Mouse (Mus musculus): ENCODE measurements at regions not wholly inside any gene's neighbourhood (a gene's known extent, or its start where the extent isn't known, plus 50 kb on each side); places are given as distances from the start of the nearest gene placed in this dataset.

DNA sequence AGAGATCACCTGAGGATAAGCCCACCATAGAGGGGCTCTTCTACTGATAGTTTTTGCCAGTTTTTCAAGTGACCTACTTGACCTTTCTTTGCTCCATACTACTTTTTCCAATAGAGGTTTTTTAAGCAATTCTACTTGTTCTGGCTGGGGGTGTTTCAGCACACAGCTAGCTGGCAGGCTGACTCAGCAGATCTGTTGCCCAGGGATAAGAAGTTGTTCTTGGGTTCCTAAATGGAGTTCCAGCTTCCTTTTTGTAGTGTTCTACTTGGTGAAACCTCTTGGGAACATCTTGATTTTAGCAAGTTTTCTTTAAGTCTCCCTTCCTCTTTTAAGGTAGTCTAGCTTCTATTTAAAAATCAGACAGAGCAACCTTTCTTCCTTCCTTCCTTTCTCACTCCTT, 61.0 kb downstream of the 4930474N05Rik start:
- no peak for DNase-seq
- Histone ChIP-seq H3K4me1 (ENCODE audit: control insufficient read depth, insufficient read depth, low read length) (no peaks in the 10 kb centered on the region), H3K4me3 (replicated peaks; ENCODE audit: extremely low read depth, low read depth, low read length) (no peak overlapping the region)

DNA sequence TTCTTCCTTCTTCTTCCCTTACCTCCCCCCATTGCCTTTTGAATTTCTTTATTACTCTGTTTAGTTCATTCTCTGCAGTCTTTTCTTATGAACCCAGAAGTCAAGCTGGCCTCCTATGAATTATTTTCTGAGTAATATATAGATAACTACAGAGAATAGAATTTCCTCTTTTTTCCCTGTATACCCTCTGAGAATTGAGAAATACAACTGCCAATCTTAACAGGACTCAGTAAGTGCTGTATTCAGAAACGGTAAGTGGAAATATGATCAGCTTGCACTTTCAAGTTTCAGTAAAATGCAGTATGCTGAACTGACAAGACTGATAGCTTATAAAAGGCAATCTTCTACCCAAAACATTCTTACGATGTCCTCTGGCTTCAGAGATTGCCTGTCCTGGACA, 61.5 kb downstream of the 4930474N05Rik start:
- Histone ChIP-seq H3K4me3 (replicated peaks; ENCODE audit: extremely low read depth, low read depth, low read length) (no peak overlapping the region), H3K4me1 (ENCODE audit: control insufficient read depth, insufficient read depth, low read length) (no peaks in the 10 kb centered on the region)
- TF ChIP-seq POLR2A (IDR thresholded peaks at IDR 0.05; ENCODE audit: borderline replicate concordance, extremely low read depth, low read depth, low read length) (no peak), CTCF (IDR thresholded peaks at IDR 0.05; ENCODE audit: insufficient read depth, low read length) (no peak)
- DNase-seq = no peak
- 61% methylated on average over 2 of the region's 2 CpGs for WGBS

More for the DNA sequence above, 61.0 kb downstream of the 4930474N05Rik start:
- TF ChIP-seq POLR2A (IDR thresholded peaks at IDR 0.05; ENCODE audit: borderline replicate concordance, extremely low read depth, low read depth, low read length) = no peak
- no peak for TF ChIP-seq CTCF (IDR thresholded peaks at IDR 0.05; ENCODE audit: insufficient read depth, low read length)

DNA sequence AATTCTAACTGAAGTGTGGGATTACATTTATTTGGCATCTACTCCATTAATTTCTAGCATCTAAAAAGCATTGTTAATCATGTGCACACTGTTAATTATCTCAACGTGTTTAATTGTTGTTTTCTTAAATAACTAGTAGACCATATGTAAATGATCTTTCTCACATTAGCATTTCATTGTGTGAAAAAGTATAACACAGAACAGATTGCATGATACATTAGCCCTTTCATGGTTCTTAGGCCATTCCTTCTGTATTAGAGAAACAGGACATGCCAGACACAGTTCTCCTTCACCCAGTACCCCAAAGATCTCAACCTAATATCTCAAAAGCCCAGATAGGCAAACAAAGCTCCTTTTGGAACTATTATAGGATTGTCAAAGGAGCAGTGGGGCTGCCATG, 89.0 kb downstream of the 4930474N05Rik start:
- no peaks in the 10 kb centered on the region for H3K4me1 ChIP-seq (ENCODE audit: control insufficient read depth, insufficient read depth, low read length)
- no peak for DNase-seq
- TF ChIP-seq CTCF (IDR thresholded peaks at IDR 0.05; ENCODE audit: insufficient read depth, low read length) (no peak), POLR2A (IDR thresholded peaks at IDR 0.05; ENCODE audit: borderline replicate concordance, extremely low read depth, low read depth, low read length) (no peak)
- no peak overlapping the region for H3K4me3 ChIP-seq (replicated peaks; ENCODE audit: extremely low read depth, low read depth, low read length)
- WGBS = 49% methylated on average over 1 of the region's 1 CpGs

DNA sequence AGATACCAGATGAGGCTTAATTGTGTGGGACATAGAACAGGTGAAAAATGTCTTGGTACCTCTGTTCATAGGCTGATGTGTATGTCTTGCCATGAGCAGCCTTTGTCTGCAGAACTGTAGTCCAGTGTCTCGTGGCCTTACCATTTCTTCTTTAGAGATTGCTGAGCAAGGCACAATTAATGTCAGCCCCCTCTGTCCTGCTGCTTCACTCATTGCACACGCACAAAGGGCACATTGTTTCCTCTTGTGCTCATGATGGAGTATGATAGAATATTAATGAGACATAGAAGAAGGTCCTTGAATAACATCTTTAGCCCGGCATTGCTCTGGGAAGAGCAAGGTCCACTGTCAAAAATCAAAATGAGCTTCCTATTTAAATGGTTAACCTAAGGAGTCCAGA, 101.8 kb downstream of the 4930474N05Rik start:
- 63% methylated on average over 3 of the region's 3 CpGs for WGBS
- no peak overlapping the region for H3K4me3 ChIP-seq (replicated peaks; ENCODE audit: extremely low read depth, low read depth, low read length)
- TF ChIP-seq POLR2A (IDR thresholded peaks at IDR 0.05; ENCODE audit: borderline replicate concordance, extremely low read depth, low read depth, low read length) (no peak), CTCF (IDR thresholded peaks at IDR 0.05; ENCODE audit: insufficient read depth, low read length) (no peak)
- no peaks in the 10 kb centered on the region for H3K4me1 ChIP-seq (ENCODE audit: control insufficient read depth, insufficient read depth, low read length)
- no peak for DNase-seq

DNA sequence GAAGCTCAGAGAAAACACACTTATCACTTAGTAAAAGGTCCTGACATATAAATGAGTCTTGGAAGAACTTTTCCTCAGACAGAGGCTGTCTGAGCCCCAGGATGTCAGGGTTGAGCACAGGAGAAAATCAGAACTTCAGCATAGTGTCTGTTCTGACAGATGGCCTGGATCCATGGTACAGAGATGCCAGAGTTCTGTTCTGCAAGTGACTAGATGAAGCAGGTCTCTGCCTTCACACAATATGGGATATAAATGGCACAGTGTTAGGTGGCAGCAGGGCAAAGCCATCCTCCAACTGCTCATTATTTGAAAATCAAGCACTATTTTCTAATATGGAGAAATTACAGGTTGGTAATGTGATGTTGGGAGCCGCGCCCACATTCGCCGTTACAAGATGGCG, 103.7 kb downstream of the 4930474N05Rik start:
- 97% methylated on average over 5 of the region's 5 CpGs for WGBS
- TF ChIP-seq CTCF (IDR thresholded peaks at IDR 0.05; ENCODE audit: insufficient read depth, low read length) (no peak), POLR2A (IDR thresholded peaks at IDR 0.05; ENCODE audit: borderline replicate concordance, extremely low read depth, low read depth, low read length) (no peak)
- DNase-seq = no peak
- Histone ChIP-seq H3K4me1 (ENCODE audit: control insufficient read depth, insufficient read depth, low read length) (no peaks in the 10 kb centered on the region), H3K4me3 (replicated peaks; ENCODE audit: extremely low read depth, low read depth, low read length) (no peak overlapping the region)

DNA sequence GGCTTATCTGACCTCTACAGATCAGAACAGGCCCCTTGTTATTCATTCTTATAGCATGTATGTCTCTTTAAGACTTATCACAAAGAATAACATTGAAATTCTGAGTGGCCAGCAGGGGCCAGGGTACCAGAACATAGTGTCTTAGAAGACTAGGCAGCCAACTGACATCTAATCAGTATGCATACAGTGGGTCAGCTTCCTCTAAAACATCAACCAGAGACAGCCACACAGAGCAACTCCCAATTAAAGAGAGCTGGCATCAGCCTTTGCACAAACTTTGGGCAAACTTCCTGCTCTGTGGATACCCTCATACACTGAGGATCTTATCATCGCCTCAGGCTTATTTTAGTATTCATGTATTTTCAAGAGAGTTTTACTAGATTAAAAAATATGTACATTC, 109.1 kb downstream of the 4930474N05Rik start:
- WGBS = 88% methylated on average over 1 of the region's 1 CpGs
- TF ChIP-seq POLR2A (IDR thresholded peaks at IDR 0.05; ENCODE audit: borderline replicate concordance, extremely low read depth, low read depth, low read length) = no peak
- no peak for TF ChIP-seq CTCF (IDR thresholded peaks at IDR 0.05; ENCODE audit: insufficient read depth, low read length)
- no peak for DNase-seq

DNA sequence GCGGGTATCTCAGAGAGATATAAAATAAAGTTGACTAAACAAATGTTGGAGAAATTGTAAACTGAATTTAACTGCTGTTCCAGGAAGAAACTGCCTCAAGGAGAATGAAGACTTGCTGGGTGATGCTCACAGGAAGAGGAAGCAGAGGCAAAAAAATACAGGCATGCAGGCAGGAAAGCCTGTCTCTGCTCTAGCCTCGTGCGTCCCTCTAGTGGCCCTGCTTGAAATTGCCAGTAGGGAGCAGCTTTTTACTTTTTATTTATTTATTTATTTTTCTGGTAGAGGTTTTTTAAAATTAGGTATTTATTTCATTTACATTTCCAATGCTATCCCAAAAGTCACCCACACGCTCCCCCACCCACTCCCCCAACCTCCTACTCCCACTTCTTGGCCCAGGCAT, 118.1 kb downstream of the 4930474N05Rik start:
- 37% methylated on average over 4 of the region's 4 CpGs for WGBS

More for the DNA sequence above, 109.1 kb downstream of the 4930474N05Rik start:
- Histone ChIP-seq H3K4me3 (replicated peaks; ENCODE audit: extremely low read depth, low read depth, low read length) (no peak overlapping the region), H3K4me1 (ENCODE audit: control insufficient read depth, insufficient read depth, low read length) (no peaks in the 10 kb centered on the region)

DNA sequence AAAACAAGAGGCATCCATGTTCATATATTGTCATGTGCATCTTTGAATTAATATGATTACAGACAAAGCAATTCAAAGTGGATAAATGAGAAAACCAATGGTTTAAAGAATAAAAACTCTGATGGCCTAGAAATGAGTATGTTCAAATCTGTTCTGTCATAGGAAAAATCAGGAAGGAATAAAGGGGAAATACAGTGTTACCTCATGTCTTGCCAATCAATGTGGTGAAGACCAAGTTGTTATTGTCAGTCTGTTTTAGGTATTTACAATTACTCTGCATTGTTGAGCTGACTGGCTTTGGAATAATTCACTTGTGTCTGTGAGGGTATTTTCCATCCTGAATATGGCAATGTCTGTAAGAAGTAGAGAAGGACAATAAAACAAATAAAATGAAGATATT, 151.1 kb downstream of the 4930474N05Rik start:
- no peaks in the 10 kb centered on the region for H3K4me1 ChIP-seq (ENCODE audit: control insufficient read depth, insufficient read depth, low read length)
- TF ChIP-seq POLR2A (IDR thresholded peaks at IDR 0.05; ENCODE audit: borderline replicate concordance, extremely low read depth, low read depth, low read length) (no peak), CTCF (IDR thresholded peaks at IDR 0.05; ENCODE audit: insufficient read depth, low read length) (no peak)
- DNase-seq = no peak
- no peak overlapping the region for H3K4me3 ChIP-seq (replicated peaks; ENCODE audit: extremely low read depth, low read depth, low read length)

More for the DNA sequence above, 118.1 kb downstream of the 4930474N05Rik start:
- no peak for DNase-seq
- TF ChIP-seq POLR2A (IDR thresholded peaks at IDR 0.05; ENCODE audit: borderline replicate concordance, extremely low read depth, low read depth, low read length) (no peak), CTCF (IDR thresholded peaks at IDR 0.05; ENCODE audit: insufficient read depth, low read length) (peak; percentile 21; the same call in 1 of the 2 replicates)
- Histone ChIP-seq H3K4me3 (replicated peaks; ENCODE audit: extremely low read depth, low read depth, low read length) (no peak overlapping the region), H3K4me1 (ENCODE audit: control insufficient read depth, insufficient read depth, low read length) (no peaks in the 10 kb centered on the region)

DNA sequence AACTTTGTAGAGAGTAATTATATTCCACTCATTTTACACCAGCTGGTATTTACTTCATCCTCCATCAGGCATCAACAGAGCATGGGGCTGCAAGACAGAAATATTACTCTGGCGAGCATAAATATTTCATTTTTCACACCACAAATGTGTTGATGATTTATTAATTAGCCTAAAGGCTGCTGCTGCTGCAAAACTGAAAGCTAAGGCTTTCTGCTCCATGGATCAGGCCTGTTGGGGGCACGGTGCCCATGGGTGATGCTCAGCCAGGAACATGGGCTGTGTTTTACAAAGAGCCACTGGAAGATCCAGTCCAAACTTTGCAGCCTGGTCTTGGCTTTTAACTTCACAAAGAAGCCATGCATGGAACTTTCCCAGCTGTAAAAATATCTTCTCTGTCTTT, 167.4 kb downstream of the 4930474N05Rik start:
- WGBS = 71% methylated on average over 2 of the region's 2 CpGs
- TF ChIP-seq POLR2A (IDR thresholded peaks at IDR 0.05; ENCODE audit: borderline replicate concordance, extremely low read depth, low read depth, low read length) = no peak
- TF ChIP-seq CTCF (IDR thresholded peaks at IDR 0.05; ENCODE audit: insufficient read depth, low read length) = no peak
- no peaks in the 10 kb centered on the region for H3K4me1 ChIP-seq (ENCODE audit: control insufficient read depth, insufficient read depth, low read length)
- no peak overlapping the region for H3K4me3 ChIP-seq (replicated peaks; ENCODE audit: extremely low read depth, low read depth, low read length)
- no peak for DNase-seq

DNA sequence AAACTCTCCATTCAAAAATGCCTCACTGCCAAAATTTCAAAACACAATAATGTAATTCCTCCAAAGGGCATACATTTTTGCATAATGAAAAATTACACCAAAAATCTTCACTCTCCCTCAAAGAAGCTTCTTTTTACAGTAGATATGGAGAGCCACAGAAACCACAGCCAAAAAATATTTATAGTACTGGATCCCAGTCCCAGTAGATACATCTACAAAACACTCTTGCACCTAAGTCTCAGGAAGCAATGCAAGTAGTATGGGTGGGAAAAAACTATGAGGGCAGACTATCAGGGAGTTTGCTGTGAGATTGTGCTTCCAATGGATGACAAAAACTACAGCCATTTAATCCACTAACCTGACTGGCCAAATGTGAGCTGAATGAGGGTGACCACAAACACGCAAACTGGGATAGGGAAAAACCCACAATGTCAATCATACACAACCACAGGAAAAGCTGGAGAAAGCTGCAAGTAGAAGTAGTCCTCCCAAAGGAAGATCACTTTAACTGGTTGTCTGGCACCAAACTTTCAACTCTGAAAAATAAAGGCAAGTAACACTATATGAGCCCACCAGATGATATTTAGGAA, 189.2 kb downstream of the 4930474N05Rik start:
- Histone ChIP-seq H3K4me1 (ENCODE audit: control insufficient read depth, insufficient read depth, low read length) (no peaks in the 10 kb centered on the region), H3K4me3 (replicated peaks; ENCODE audit: extremely low read depth, low read depth, low read length) (no peak overlapping the region)
- 61% methylated on average over 1 of the region's 1 CpGs for WGBS
- no peak for DNase-seq
- TF ChIP-seq CTCF (IDR thresholded peaks at IDR 0.05; ENCODE audit: insufficient read depth, low read length) (no peak), POLR2A (IDR thresholded peaks at IDR 0.05; ENCODE audit: borderline replicate concordance, extremely low read depth, low read depth, low read length) (no peak)
